Mouse (Mus musculus) cortical plate, adult 2 months (tissue): ENCODE results near the gene Rab8b.

Source experiments
- CTCF ChIP-seq: fragments of 200-500 bp; IDR thresholded peaks from 2 replicates; pipeline ENCODE4 v1.5.1; 2011; ENCODE audit warnings: mild to moderate bottlenecking, control low read depth, low read length; ENCODE audit not compliant: insufficient read depth; ENCODE audit errors: extremely low read depth
- POLR2A ChIP-seq: fragments of 200-500 bp; IDR thresholded peaks from 2 replicates; pipeline ENCODE4 v1.6.1; 2011; ENCODE audit warnings: mild to moderate bottlenecking, low read length, control low read depth; ENCODE audit not compliant: insufficient read depth; ENCODE audit errors: extremely low read depth

GRCm38 (mm10) chr9:66922076-66922475 lies 2.6 kb upstream of the Rab8b start:
- TF ChIP-seq POLR2A (no peak), CTCF (no peak)
